Mouse (Mus musculus) myocyte (in vitro differentiated cells): ENCODE data around the gene Itk.

Source experiments
- CEBPB ChIP-seq: IDR thresholded peaks from 2 replicates; pipeline ENCODE4 v1.6.1; 2011; ENCODE audit warnings: mild to moderate bottlenecking, moderate library complexity; ENCODE audit not compliant: poor library complexity, insufficient read depth, severe bottlenecking
- E2F4 ChIP-seq: IDR thresholded peaks from one replicate; pipeline ENCODE4 v1.6.1; 2011; ENCODE audit warnings: mild to moderate bottlenecking, control low read depth, moderate library complexity; ENCODE audit not compliant: insufficient read depth
- MAX ChIP-seq: IDR thresholded peaks from one replicate; pipeline ENCODE4 v1.6.1; 2011; ENCODE audit warnings: low read depth, mild to moderate bottlenecking, control low read depth
- MYOD1 ChIP-seq, 3 experiments: IDR thresholded peaks; one replicate each; pipeline ENCODE4 v1.6.1; 2011; ENCODE audit warnings: control low read depth in 2 of 3, low read depth in 2 of 3, mild to moderate bottlenecking in 2 of 3, moderate library complexity in 1 of 3; ENCODE audit not compliant: insufficient read length in 2 of 3, control insufficient read depth in 1 of 3
- MYOG ChIP-seq, 3 experiments: IDR thresholded peaks; one replicate each; pipeline ENCODE4 v1.6.1; 2011; ENCODE audit warnings: control low read depth in 2 of 3, low read depth in 2 of 3, mild to moderate bottlenecking in 2 of 3; ENCODE audit not compliant: insufficient read length in 2 of 3, control insufficient read depth in 1 of 3, insufficient read depth in 1 of 3
- POLR2A ChIP-seq: IDR thresholded peaks from one replicate; pipeline ENCODE4 v1.6.1; 2011; ENCODE audit warnings: low read depth, mild to moderate bottlenecking, control low read depth, moderate library complexity; ENCODE audit not compliant: insufficient read length
- POLR2AphosphoS2 ChIP-seq: IDR thresholded peaks from one replicate; pipeline ENCODE4 v1.6.1; 2011; ENCODE audit warnings: low read depth, control low read depth; ENCODE audit not compliant: insufficient read length
- REST ChIP-seq: IDR thresholded peaks from one replicate; pipeline ENCODE4 v1.6.1; 2011; ENCODE audit warnings: mild to moderate bottlenecking, control low read depth, moderate library complexity; ENCODE audit not compliant: insufficient read depth, insufficient read length
- SRF ChIP-seq: IDR thresholded peaks from one replicate; pipeline ENCODE4 v1.6.1; 2011; ENCODE audit warnings: low read depth; ENCODE audit not compliant: control insufficient read depth, insufficient read length
- TCF12 ChIP-seq: IDR thresholded peaks from one replicate; pipeline ENCODE4 v1.6.1; 2011; ENCODE audit warnings: mild to moderate bottlenecking, control low read depth; ENCODE audit not compliant: poor library complexity, insufficient read depth, severe bottlenecking
- TCF3 ChIP-seq: IDR thresholded peaks from one replicate; pipeline ENCODE4 v1.6.1; 2011; ENCODE audit warnings: low read depth, control low read depth; ENCODE audit not compliant: insufficient read length
- USF1 ChIP-seq: IDR thresholded peaks from one replicate; pipeline ENCODE4 v1.6.1; 2011; ENCODE audit warnings: low read depth, mild to moderate bottlenecking, control low read depth, moderate library complexity

GRCm38 (mm10) chr11:46398933-46399383 is 9.6 kb upstream of the Itk start:
- no peak for TF ChIP-seq MAX
- TF ChIP-seq SRF = no peak
- TF ChIP-seq E2F4 = no peak
- TF ChIP-seq POLR2A = no peak
- TF ChIP-seq MYOD1 (IDR thresholded peaks at IDR 0.05; ENCODE audit: control insufficient read depth in 1 of 3, insufficient read length in 2 of 3, low read depth in 2 of 3) = peak in 2 of 3 experiments; percentile 21 to 45
- TF ChIP-seq CEBPB = no peak
- peak in 1 of 3 experiments; percentile 16 for TF ChIP-seq MYOG (IDR thresholded peaks at IDR 0.05; ENCODE audit: control insufficient read depth in 1 of 3, insufficient read depth in 1 of 3, insufficient read length in 2 of 3, low read depth in 2 of 3)
- TF ChIP-seq POLR2AphosphoS2 = no peak
- no peak for TF ChIP-seq USF1
- no peak for TF ChIP-seq REST
- no peak for TF ChIP-seq TCF12
- TF ChIP-seq TCF3 = no peak
